Mouse (Mus musculus): ENCODE data around the gene Naa25.

GRCm38 (mm10) chr5:121400064-121400463, 2.3 kb downstream of the Naa25 start:
- TF ChIP-seq CTCF (conservative IDR thresholded peaks at IDR 0.05; ENCODE audit: low read length) = no peak
- no peak for TF ChIP-seq POU5F1 (IDR thresholded peaks at IDR 0.05; ENCODE audit: borderline replicate concordance, low read length)
- no peak for TF ChIP-seq NANOG (IDR thresholded peaks at IDR 0.05; ENCODE audit: borderline replicate concordance, low read length)

Data from E14TG2a.4 (cell line).